Mouse (Mus musculus) lung, postnatal 36 days (tissue): ENCODE measurements around the gene Tmem87b.

Experiments
- DNase-seq: peaks from one replicate; pipeline ENCODE4 v3.0.0; 2022; ENCODE audit warnings: mixed read lengths

Gene Tmem87b

GRCm38 (mm10) chr2:128892180-128892721 lies 74.3 kb downstream of the Tmem87b start:
- DNase-seq: no peak

DNA sequence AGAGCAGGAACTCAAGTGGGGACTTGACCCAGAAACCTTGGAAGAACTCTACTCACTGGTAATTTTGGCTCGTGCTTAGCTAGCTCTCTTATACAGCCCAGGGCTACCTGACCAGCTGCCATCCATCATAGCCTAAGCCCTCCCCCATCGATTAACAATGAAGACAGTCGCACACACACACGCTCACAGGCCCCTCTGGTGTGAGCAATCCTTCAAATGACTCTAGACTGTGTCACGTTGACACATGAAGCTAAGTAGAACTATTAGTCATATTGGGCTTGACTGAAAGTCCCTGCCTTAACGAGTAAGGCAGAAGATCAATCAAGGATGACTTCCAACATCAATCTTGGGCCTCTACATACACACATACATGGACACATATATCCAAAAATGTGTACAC lies 84.9 kb downstream of the Tmem87b start:
- DNase-seq: no peak

DNA sequence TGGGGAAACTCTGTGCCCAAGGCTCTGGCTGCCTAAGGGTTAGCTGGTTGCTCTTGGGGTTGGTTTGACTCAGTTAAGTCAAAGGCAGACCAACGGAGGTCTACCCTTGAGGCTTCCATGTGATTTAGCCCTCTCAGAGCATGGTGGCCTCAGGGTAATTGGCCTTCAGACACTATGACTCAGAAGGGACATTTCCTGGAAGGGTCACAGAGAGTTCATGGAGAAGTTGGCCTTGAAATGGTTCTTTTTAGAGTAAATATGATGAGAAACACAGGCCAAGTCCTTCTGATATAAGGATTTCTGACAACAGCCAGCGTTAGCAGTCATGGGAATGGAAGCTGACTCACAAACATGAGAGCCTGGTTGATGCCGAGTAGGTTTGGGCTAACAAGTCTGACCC lies 85.7 kb downstream of the Tmem87b start:
- no peak for DNase-seq
